Mouse (Mus musculus) adrenal gland, adult 2 months (tissue): Measurements from ENCODE around the gene Dapk2. TPM values are rescaled to one million over a fixed set of nuclear protein-coding genes. Genes with fewer than 3 reads are reported as not detected.
"Not testable (repeated sequence)": the region's sequence is repeated elsewhere in the genome, so short reads cannot be mapped to it uniquely, and the experiment has no call there.

Experiments
- DNase-seq: peaks from one replicate; pipeline ENCODE4 v3.0.0; 2021
- polyA plus RNA-seq: library from polyadenylated mRNA; depleted of rRNA; stranded (reverse); fragments of >200 nt; gene quantifications from 2 replicates; pipeline ENCODE4 v1.2.3, GENCODE M21; 2012
- total RNA-seq, 2 experiments: library from RNA; stranded (reverse); gene quantifications; 2 replicates each; pipeline ENCODE4 v1.2.3; 2021

Gene Dapk2
- total and polyA plus RNA-seq, 3 experiments, result 1.4 to 9.7 (median 4.5) TPM

DNA sequence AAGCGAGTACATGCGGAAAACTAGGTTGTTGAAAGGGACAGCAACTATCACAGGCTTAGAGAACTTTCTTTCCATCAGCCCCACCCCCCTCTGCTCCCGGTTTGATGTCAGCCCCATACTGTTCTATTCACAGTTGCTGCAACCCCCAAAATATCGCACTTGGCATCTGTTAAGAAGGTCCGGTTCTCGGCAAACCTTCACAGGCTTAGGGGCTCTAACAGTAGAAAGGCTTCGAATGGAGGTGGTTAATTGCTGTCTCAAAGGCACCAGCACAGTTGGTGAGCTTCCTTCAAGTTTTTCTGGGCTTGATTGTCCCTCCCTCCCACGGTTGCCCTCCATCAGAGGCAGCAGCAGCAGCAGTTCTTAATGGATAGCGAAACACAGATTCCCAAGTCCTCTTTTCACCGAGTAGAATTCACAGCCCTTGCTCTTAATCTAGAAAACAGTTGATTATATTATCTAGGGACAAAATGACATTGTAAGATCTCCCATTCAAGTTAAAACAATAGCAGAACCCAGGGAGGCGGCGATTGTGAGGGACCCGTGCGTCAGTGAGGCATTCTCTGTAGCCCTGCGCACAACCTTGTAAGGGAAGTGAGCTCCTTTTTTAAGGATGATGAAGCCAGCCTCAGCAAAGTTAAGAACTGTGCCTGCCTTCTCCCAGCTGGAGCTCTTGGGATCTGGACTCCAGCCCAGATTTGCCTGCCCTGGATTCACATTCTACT, 117.4 kb downstream of the Dapk2 start:
- DNase-seq, result peak; percentile 18

DNA sequence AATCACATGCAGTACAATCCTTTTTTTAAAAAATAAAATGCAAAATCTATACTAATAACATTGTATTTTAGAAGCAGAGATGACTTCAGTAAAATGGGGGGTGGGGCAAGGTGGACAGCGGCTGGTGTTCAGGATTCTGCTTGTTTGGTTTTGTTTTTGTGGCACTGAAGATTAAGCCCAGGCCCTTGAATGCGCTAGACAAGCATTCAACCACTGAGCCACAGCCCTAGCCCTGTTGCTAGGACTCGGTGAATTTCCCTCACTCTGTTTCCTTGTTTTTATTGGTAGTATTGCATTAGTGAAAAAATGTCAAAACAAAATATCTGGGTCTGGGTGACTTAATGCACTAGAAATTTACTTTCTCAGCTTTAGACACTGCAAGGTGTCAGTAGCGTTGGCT, 118.0 kb downstream of the Dapk2 start:
- DNase-seq, result no peak

DNA sequence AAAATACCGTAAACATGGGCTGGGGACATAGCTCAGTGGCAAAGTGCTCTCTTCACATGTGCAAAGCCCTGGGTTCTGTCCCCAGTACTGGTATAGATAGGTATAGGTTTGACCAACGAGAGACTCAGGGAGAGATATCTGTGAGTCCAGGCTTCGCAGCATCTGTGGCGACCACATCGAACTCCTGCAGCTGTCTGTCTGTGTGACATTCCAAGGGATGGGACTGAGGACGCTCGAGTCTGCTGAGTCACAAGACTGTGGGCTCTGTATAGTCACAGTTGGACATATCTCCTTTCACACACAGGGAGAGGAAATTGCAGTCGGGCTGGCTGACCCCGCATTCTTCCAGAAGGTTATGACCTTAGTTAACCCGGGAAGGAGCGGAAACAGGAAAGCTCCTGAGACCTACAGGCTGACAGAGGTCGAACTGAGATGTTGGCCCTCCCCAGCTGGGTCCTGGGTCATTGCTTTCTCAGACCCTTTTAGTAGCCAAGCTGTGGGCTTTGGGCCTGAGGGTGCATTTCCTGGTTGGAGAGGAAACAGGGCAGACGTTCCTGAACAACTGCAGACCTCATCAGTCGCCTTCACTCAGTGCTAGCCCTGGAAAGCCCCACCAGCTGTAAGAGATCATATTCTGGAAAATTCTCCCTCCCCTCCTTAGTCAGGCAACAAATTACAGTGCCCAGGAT, 118.8 kb downstream of the Dapk2 start:
- peak; percentile 77 for DNase-seq

DNA sequence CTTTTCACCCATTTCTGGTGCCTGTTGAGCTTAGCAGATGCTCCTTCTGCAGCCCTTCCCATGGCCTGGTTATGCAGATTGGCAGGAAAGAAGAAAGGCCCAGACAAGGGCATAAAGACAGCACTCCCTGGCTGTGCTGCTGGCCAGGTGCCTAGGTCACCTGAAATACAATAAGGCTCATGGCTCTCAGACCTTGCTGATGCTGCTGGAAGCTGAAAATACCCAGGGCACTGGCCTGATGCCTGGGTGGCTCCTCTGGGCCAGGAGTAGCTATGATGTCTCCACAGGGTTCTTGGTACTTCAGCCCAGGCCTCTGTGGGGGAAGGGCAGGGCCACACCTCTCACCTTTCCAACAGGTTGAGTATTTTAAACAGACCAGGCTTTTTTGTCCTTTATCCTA, 121.6 kb downstream of the Dapk2 start:
- no peak for DNase-seq

DNA sequence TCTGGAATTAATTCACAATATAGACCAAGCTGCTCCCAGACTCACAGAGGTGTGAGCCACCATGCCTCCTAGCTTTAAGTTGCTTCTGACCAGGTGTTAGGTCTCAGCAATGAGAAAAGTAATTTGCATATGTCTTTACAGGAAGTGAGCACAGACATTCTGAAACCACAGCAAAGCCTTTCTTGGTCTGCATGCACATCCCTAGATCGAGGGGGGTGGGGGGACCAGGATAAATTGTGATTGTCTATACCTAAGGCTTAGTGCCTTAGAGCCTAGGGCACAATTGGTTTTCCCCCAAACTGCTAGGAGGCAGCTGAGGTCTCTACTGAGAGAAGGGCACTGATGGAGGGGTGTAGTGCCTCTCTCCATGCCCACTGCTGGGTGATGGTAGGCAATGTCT, 122.5 kb downstream of the Dapk2 start:
- DNase-seq, result no peak

DNA sequence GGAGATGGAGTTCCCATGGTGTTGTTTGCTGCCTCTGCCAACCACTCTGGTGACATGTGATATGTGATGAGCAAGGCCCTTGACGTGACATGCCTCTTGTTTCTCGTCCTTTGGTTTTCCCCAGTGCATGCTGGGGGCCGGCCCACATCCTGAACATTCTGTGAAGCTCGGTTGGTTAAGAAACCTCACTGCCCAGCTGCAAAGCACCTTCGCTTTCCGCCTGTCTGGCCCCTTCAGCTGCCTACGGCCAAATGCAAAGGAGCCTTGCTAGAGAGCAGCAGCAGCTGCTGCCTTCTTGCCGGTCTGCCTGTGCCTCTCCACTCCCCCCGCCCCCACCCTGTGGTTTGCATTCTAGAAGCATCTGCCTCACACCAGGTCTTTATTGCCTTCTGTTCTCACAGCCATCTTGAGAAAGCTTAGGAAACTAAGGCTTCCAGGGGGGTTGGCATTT, 123.5 kb downstream of the Dapk2 start:
- DNase-seq, result no peak

DNA sequence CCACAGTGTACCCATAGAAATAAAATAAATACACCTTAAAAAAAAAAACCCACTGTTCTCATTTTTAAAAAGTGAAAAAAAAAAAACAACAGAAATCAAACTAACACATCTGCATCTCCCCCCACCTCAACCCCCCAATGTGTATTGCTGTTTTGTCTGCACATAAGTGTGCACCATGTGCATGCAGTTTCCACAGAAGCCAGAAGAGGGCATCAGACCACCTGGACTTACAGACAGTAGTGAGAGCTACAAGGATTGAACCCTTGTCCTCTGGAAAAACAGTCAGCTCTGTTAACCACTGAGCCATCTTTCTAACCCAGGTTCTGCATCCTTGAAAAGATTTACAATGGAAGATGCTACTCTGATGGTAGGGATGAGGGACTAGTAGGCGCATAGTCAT, 124.6 kb downstream of the Dapk2 start:
- DNase-seq, result no peak

DNA sequence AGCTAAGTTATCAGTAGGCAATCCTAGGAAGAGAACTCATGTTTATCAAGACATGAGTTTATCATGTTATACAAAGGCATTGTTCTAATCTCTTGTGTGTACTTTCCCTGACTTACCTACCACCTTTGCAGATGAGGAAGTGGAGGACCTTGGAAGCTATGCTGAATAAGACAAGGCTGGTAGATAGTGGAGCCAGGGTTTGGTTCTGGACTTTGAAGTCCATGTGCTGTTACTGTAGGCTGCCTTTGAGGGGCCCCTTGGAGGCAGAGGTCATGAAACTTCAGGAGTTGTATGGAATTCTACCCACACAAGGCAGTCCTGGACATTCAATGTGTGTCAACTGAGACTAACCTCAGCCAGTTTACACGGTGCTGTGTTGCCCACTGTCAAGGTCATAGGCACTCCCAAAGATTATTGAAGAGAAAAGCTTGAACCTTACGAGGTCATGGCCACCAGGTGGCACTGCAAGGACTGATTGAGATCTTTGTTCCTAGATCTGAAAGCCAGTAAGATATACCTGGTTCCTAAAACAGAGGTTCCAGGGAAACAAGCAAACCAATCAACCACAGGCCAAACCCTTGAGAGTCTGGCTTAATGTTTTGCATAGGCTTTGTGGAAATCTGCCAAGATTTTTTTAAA, 125.7 kb downstream of the Dapk2 start:
- DNase-seq, result peak; percentile 62

DNA sequence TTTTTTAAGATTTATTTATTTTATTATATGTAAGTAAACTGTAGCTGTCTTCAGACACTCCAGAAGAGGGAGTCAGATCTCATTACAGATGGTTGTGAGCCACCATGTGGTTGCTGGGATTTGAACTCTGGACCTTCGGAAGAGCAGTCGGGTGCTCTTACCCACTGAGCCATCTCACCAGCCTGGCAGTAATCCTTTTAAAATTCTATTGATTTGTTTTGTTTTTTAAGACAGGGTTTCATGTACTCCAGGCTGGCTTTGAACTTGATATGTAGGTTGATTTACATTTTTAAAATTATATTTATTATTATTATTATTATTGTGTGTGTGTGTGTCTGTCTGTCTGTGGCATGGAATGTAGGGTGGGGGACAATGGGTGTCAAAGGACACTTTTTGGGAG, 127.2 kb downstream of the Dapk2 start:
- not testable (repeated sequence) for DNase-seq

DNA sequence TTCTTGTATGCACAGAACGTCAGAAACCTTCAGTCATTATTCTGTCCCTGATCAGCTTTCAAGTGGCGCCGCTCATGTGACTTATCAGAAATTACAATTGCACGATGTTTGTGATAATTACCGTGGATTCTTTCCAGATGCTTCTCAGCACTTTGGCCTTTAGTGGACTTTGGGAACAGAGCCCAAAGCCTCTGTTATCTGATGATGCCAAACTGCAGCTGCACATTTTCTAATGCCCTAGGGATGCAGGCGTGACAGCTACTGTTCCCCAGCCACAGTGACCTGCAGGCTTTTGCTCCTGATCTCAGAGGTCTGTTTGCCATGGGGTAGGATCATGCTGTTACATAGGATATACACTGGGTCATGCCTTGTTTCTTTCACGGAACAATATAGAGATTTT, 127.9 kb downstream of the Dapk2 start:
- no peak for DNase-seq

DNA sequence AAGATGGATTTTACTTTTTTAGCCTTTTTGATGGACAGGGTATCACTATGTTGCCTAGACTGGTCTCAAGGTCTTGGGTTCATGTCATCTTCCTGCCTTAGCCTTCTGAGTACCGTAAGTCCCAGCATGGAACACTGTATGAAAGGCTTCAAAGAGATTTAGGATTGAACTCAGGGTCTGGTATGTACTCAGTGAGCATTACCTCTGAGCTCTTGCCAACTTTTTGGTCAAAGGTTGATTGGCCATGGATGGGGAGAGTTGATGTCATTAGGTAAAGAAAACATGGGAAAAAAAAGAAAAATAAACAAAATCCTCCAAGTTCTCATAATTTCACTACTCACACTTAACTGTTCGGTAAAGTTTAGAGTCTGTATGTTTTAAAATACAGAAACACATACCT, 132.7 kb downstream of the Dapk2 start:
- DNase-seq, result no peak

DNA sequence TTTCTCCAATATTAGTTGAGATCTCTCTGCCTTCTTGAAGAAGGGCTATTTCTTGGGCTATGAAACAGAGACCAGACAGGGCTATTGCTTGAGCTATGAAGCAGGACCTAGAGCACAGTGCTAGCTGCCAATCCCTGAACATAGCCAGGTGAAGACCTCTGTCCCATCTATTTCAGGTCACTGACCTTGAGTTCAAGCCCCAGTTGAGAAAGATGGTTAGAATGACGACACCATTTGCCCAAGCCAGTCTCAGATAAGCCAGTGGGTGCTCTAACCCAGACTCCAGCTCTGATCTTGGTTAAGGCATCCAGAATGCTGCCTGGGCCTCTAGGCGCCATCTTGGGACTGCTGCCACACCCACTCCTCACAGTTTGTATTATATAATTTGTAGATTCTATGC, 135.3 kb downstream of the Dapk2 start:
- DNase-seq, result no peak

DNA sequence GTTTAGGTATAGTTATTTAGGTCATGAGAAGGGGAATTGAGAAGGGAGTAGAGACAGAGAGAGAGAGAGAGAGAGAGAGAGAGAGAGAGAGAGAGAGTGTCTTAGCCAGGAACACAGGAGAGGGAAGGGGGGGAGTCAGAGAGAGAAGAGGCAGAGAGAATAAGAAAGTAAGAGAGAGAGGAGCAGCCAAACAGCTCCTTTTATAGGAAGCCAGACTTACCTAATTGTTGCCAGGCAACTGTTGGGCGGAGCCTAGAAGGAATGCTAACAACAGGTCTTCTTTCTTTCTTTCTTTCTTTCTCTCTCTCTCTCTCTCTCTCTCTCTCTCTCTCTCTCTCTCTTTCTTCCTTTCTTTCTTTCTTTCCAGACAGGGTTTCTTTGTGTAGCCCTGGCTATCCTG, 136.2 kb downstream of the Dapk2 start:
- no peak for DNase-seq

DNA sequence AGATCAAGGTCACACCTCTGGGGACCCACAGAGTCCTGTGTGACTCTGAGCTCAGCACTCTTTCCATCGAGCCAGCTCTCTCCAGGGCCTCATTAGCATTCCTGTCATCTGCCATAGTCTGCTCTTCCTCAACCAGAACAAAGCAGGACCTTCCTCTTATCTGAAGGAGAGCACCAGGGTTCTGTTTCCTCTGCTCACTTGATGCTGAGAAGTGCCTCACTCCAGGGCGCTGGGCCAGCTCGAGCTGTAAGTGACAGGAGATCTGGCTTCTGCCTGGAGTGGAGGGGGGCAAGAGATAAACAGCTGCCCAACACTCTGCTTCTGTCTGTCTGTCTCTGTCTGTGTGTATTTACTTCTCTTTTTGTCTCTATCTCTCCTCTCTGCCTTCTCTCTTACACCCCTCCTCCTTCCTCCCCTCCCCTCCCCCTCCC, 137.0 kb downstream of the Dapk2 start:
- DNase-seq, result peak; percentile 17

DNA sequence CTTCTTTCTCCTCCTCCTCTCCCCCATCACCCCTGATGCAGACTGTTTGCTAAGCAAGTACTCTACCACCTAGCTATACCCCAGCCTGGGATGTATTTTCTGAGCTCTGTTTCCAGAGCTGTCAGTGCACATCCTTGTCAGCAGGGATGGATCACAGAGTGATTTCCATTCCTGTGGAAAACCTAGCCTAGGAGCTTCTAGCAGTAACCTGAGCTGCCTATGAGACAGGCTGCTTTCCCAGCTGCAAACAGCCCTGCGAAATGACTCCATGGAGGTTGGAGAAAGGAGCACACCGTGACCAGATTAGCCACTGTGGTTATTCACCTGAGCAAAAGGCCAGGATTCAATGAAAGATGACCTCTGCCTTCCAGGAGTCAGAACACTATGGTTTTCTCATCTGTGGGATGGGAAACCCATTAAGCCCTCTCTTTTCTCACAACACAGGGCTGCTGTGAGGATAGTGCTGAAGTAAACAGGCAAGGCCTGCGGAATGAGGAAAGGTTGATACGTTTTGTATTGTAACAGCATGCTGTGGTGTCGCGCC, 137.6 kb downstream of the Dapk2 start:
- no peak for DNase-seq

DNA sequence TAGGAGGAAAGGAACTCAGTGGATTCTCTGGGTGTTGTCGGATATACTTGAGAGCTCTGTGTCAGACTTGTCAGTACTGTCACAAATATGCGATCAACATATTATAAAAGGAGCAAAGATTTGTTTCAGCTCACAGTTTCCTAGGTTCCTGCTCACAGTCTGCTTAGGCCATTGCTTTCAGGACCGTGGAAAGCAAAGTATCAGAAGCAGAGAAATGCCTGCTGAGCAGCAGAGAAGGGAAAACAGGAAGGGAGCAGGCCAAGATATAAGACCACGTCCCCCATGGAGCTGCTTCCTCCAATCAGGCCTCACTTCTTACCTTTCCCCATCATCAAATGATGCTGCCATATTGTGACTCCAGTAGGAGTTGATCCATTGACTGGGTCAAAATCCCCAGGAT, 140.8 kb downstream of the Dapk2 start:
- DNase-seq, result no peak

DNA sequence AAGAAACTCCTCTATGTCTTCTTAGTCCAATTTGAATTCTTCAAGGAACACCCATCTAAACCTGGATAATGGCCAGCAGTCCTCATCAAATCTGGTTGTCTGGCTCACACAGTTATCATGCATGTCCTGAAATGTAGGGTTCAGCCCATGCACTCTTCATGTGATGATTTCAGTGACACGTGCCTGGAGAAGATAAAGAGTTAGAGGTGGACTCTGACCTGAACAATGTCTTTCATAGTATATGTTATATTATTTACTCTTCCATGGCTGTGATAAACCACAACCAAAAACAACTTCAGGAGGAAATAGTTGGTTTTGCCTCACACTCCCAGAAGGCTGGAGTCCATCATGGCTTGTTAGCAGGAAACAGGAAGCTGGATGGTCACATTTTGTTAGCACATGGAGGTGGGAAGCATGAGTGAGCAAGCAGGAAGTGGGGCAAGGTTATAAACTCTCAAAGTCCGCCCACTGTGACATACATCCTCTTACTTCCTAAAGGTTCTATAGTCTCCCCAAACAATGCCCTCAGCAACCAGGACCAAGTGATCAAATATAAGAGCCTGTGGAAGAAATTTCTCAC, 142.5 kb downstream of the Dapk2 start:
- DNase-seq, result no peak

DNA sequence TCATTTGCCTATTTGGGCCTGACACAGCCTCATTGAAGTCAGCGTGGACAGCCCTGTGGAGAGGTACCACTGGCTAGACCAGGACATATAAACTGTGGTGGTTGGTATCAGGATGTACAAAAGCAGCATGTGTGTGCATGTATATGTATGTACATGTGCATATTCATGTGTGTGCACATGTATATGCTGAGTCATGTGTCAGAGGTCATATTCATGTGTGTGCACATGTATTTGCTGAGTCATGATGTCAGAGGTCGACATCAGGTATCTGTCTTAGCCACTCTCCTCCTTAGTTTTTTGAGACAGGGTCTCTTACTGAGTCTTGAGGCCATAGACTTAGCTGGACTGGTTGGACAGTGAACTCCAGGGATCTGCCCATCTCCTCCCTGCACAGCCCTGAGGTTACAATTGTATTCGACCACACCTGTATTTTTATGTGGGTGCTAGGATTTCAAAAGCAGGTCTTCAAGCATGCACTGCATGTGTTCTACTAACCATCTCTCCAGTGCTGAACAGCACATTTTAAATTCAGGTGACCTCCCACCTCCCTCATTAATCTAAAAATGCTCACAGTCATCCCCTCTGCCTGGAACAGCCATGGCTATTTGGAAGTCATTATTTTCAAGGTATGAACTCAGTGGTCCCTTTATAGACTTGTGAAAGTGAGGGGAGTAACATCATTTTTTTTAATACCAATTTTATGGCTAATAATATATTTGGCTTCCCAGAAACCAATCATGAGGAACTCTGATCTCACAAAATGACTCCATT, 146.5 kb downstream of the Dapk2 start:
- no peak for DNase-seq

DNA sequence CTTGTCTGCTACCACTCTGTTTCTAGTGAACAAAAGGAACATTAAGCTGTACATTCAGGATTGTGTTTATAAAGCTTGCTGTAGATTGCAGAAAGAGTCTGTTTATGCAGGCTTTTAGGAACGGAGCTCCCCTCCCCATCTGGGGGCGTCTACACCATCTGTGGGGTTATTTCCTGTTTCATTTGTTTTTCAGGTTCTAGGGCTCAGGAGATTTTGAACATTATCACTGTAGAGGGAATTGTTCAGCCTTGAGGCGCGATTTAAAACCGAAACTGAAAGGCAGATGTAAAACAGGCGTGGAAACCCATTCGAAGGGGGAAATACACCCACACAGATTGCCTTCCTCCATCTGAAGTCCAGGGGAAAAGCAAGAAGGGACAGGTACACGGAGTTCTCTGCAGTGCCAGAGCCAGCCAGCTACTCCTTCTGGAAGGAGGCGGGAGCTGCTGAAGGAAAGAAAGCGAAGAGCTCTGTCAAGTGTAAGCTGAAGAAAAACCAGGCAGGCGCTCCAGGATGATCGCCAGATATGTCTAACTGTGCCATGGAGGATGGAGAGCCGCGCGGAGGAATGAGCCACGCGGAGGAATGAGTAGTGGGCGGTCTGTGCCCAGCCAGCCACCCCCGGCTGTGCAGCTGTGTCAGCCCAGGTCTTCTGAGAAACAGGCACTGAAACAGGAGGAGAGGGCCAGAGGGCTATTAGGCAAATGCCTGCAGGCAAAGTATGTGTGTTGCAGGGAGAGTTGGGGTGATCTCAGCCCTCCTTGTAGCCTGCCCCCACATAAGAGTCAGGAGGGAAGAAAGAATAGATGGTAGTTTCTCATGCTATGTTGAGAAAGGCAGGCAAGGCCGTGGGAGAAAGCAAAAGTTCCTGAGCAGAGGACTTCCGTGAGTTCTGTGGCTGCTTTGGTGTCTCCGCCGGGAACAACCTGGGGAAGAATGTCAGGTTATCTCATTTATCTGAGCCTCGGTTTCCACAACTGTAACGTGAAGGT, 147.4 kb downstream of the Dapk2 start:
- DNase-seq, result peak; percentile 51

DNA sequence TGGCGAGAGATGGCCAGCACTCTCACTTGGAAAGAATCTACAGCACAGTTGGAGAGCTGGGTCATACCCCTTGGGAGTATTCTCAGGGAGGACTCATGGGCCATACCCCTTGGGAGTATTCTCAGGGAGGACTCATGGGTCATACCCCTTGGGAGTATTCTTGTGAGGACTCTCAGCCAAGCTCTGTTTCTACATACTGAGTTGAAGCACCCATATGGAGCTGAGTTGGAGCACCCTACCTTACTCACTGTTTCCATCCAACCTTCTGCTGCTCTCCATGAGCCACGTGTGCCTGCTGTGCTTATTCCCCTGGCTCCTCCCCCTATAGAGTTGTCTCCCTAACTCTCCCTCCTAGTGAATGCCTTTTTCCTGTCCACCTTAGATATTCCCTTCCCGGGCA, 148.4 kb downstream of the Dapk2 start:
- no peak for DNase-seq

DNA sequence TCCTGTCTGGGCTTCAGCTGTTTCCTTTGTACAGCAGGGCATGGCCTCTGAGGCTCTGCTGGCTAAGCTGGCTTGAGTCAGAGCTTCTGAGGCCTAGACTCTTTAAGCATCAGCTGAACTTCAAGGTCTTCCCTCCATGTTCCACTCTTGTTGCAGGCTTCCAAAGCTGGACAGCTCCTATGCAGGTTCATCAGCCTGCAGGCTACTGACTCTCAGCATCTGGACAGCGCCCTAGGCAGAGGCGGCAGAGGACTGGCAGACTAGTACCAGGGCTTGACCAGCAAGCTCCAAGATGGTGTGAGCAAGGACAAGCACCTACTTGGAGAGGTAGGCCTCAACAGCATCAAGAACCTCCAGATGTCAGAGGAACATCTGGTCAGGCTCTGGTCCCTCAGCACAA, 149.3 kb downstream of the Dapk2 start:
- peak; percentile 30 for DNase-seq
